Mouse (Mus musculus): ENCODE data around the gene Nhsl1. TPM values are rescaled to one million over a fixed set of nuclear protein-coding genes. Genes with fewer than 3 reads are reported as not detected.

Nhsl1 gene
- total RNA-seq, 2 experiments from 2014 or later: 4.6 to 7.0 TPM

GRCm38 (mm10) chr10:18469279-18470135, 150.7 kb downstream of the Nhsl1 start:
- Histone ChIP-seq H3K4me3 (peak overlapping the region; percentile 54), H3K27ac (no peak overlapping the region)
- DNase-seq: no peak
- intact Hi-C loops (cut with DNase I): no loop called here
- no peak for TF ChIP-seq CTCF (IDR thresholded peaks at IDR 0.05)

GRCm38 (mm10) chr10:18470351-18471060, 151.7 kb downstream of the Nhsl1 start:
- intact Hi-C loops (cut with DNase I): no loop called here
- no peak overlapping the region for H3K27ac ChIP-seq
- no peak for TF ChIP-seq CTCF (IDR thresholded peaks at IDR 0.05)

GRCm38 (mm10) chr10:18471648-18472047, 152.9 kb downstream of the Nhsl1 start:
- DNase-seq: no peak
- intact Hi-C loops (cut with DNase I): no loop called here
- Histone ChIP-seq H3K27ac (no peak overlapping the region), H3K4me3 (no peak overlapping the region)
- no peak for TF ChIP-seq CTCF (IDR thresholded peaks at IDR 0.05)

More at GRCm38 (mm10) chr10:18470351-18471060, 151.7 kb downstream of the Nhsl1 start:
- no peak for DNase-seq
- no peak overlapping the region for H3K4me3 ChIP-seq

- H3K27ac ChIP-seq: peak overlapping the region; percentile 31; the same call in 1 of the 2 replicates
- no peak overlapping the region for H3K4me3 ChIP-seq
- DNase-seq: peak; percentile 44
- TF ChIP-seq CTCF (IDR thresholded peaks at IDR 0.05): no peak
- intact Hi-C loops (cut with DNase I): no loop called here
These were observed 156.3 kb downstream of the Nhsl1 start for GRCm38 (mm10) chr10:18475126-18475525.

DNA sequence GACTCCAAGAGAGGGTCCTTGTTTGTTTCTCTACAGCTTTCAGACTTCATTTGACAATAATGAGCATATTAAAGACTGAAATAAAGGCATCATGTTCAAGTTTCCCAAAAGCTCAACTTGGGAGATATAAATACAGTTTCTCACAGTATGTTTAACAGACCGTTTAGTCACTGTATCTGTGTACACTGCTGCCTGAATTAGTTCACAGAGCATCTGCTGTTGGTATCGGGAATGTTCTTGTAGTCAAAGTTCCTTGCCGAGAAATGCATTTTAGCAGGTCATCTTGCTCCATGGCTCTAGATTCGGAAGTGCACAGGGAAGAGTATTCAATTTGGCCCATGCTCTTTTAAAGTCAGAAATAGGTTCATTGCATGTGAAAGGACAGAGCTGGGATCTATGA, 159.5 kb downstream of the Nhsl1 start:
- no peak for TF ChIP-seq CTCF (IDR thresholded peaks at IDR 0.05)
- H3K4me3 ChIP-seq: no peak overlapping the region
- intact Hi-C loops (cut with DNase I): no loop called here
- no peak for DNase-seq
- H3K27ac ChIP-seq: no peak overlapping the region

DNA sequence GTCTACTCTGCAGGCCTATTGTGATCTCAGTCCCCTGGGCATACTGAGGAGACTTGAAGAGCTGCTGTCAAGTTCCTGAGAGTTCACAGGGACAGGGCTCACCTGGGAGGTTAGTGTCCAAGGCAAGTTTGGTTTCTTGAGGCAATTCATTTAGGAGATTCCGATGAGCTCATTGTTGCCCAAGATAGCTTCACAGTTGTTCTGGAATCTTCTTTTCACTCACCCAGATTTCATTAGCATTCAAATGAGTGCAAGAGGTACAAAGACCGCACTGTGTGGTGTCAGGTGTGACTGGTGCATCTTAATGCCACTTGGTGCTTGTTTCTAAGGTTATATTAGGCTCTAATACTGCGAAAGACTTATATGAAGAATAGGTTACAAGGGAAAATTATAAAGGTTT, 160.5 kb downstream of the Nhsl1 start:
- H3K27ac ChIP-seq: no peak overlapping the region
- DNase-seq: no peak
- no peak for TF ChIP-seq CTCF (IDR thresholded peaks at IDR 0.05)
- no peak overlapping the region for H3K4me3 ChIP-seq
- intact Hi-C loops (cut with DNase I): no loop called here

- no peak for TF ChIP-seq CTCF (IDR thresholded peaks at IDR 0.05)
- DNase-seq: no peak
- Histone ChIP-seq H3K27ac (peak overlapping the region; percentile 59), H3K4me3 (no peak overlapping the region; the same call in 1 of the 2 replicates)
- intact Hi-C loops (cut with DNase I): no loop called here
These were observed 162.1 kb downstream of the Nhsl1 start for GRCm38 (mm10) chr10:18480836-18481235.

- intact Hi-C loops (cut with DNase I): no loop called here
- peak overlapping the region; percentile 1; the same call in 1 of the 2 replicates for H3K4me3 ChIP-seq
- no peak for TF ChIP-seq CTCF (IDR thresholded peaks at IDR 0.05)
- DNase-seq: peak; percentile 35
- peak overlapping the region; percentile 24; the same call in 1 of the 2 replicates for H3K27ac ChIP-seq
These were observed 163.9 kb downstream of the Nhsl1 start for GRCm38 (mm10) chr10:18482558-18483141.

- intact Hi-C loops (cut with DNase I): no loop called here
- H3K4me3 ChIP-seq: no peak overlapping the region
- no peak for DNase-seq
- H3K27ac ChIP-seq: no peak overlapping the region
- no peak for TF ChIP-seq CTCF (IDR thresholded peaks at IDR 0.05)
These were observed 164.9 kb downstream of the Nhsl1 start for GRCm38 (mm10) chr10:18483658-18484057.

GRCm38 (mm10) chr10:18484731-18485130, 165.9 kb downstream of the Nhsl1 start:
- intact Hi-C loops (cut with DNase I): no loop called here
- TF ChIP-seq CTCF (IDR thresholded peaks at IDR 0.05): no peak
- no peak for DNase-seq
- Histone ChIP-seq H3K27ac (no peak overlapping the region), H3K4me3 (no peak overlapping the region)

- Histone ChIP-seq H3K4me3 (no peak overlapping the region), H3K27ac (no peak overlapping the region)
- TF ChIP-seq CTCF (IDR thresholded peaks at IDR 0.05): no peak
- intact Hi-C loops (cut with DNase I): no loop called here
- DNase-seq: no peak
These were observed 169.5 kb downstream of the Nhsl1 start for GRCm38 (mm10) chr10:18488239-18488803.

DNA sequence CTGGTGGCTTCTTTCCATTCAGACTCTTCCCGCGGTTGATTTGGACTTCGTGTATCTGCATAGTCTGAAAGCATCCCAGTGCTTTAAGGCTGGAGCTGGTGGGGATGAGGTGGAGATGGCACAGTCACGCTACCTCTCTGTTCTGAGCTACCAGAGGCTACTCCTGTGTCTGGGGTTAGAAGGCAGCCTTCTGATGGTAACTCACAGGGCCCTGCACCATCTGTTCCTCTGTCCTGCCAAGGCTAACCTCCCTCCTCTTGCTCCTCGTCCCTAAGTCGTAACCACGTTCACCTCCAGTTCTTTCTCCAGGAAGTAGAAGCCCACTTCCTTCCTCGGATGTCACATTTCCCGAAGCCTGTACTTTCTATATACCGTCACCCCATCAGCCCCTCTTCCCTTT, 171.2 kb downstream of the Nhsl1 start:
- H3K27ac ChIP-seq: no peak overlapping the region
- no peak for TF ChIP-seq CTCF (IDR thresholded peaks at IDR 0.05)
- H3K4me3 ChIP-seq: no peak overlapping the region
- intact Hi-C loops (cut with DNase I): no loop called here
- no peak for DNase-seq
